Mouse (Mus musculus) heart, embryonic 13.5 days (tissue): Measurements from ENCODE around the gene Rnf169. TPM values are rescaled to one million over a fixed set of nuclear protein-coding genes. Genes with fewer than 3 reads are reported as not detected.
"Not testable (repeated sequence)": the region's sequence is repeated elsewhere in the genome, so short reads cannot be mapped to it uniquely, and the experiment has no call there.

Experiments used
- ATAC-seq: fragments of 200-750 bp; cut with Nextera tagmentation; 2 replicates; pipeline ENCODE4 v1.8.0; 2017; ENCODE audit warnings: moderate TSS enrichment; ENCODE audit not compliant: insufficient number of reproducible peaks, low FRiP score, low TSS enrichment; ENCODE audit errors: extremely low read depth
- H3K27ac ChIP-seq: fragments of 300-500 bp; sonication (generic); replicated peaks from 2 replicates; pipeline ENCODE4 v1.5.1; 2015; ENCODE audit warnings: moderate library complexity, mild to moderate bottlenecking, inconsistent platforms
- H3K27me3 ChIP-seq: fragments of 300-500 bp; sonication (generic); replicated peaks from 2 replicates; pipeline ENCODE4 v1.6.1; 2015; ENCODE audit warnings: mild to moderate bottlenecking, inconsistent platforms
- H3K36me3 ChIP-seq: fragments of 300-500 bp; sonication (generic); 2 replicates; pipeline ENCODE4 v1.6.1; 2015; ENCODE audit warnings: mild to moderate bottlenecking, inconsistent platforms
- H3K4me1 ChIP-seq: fragments of 300-500 bp; sonication (generic); 2 replicates; pipeline ENCODE4 v1.6.1; 2015; ENCODE audit warnings: inconsistent platforms
- H3K4me2 ChIP-seq: fragments of 300-500 bp; sonication (generic); 2 replicates; pipeline ENCODE4 v1.6.1; 2015; ENCODE audit warnings: inconsistent platforms, mild to moderate bottlenecking, moderate library complexity
- H3K4me3 ChIP-seq: fragments of 300-500 bp; sonication (generic); 2 replicates; pipeline ENCODE4 v1.5.1; 2015; ENCODE audit warnings: moderate library complexity, mild to moderate bottlenecking, inconsistent platforms
- H3K9ac ChIP-seq: fragments of 300-500 bp; sonication (generic); 2 replicates; pipeline ENCODE4 v1.6.1; 2015; ENCODE audit warnings: inconsistent platforms, mild to moderate bottlenecking, moderate library complexity
- H3K9me3 ChIP-seq: fragments of 300-500 bp; sonication (generic); 2 replicates; pipeline ENCODE4 v1.6.1; 2016; ENCODE audit warnings: inconsistent platforms
- WGBS: fragments of 180-500 bp; shearing (Covaris S2); methylation state at CpG from one replicate; pipeline ENCODE4 v1.1.7; 2015; ENCODE audit warnings: mixed read lengths; 5-methylcytosine and 5-hydroxymethylcytosine counted together
- polyA plus RNA-seq: library from polyadenylated mRNA; unstranded; fragments of >200 nt; fragmentation: Nextera tagmentation; extraction: Ambion mirVana; gene quantifications from 2 replicates; pipeline ENCODE4 v1.2.1, GENCODE M21; 2015

Rnf169 gene
- polyA plus RNA-seq, 1 experiment from 2014 or later, result 2.7 TPM

GRCm38 (mm10) chr7:99962536-99963236 lies 17.6 kb downstream of the Rnf169 start:
- Histone ChIP-seq H3K36me3 (no peaks in the 10 kb centered on the region), H3K27ac (peak overlapping the region; percentile 16; the same call in 1 of the 2 replicates), H3K9ac (no peak overlapping the region), H3K27me3 (no peaks in the 10 kb centered on the region), H3K4me3 (no peak overlapping the region), H3K9me3 (no peaks in the 10 kb centered on the region), H3K4me1 (peaks cover 58% of the 10 kb centered on the region), H3K4me2 (no peak overlapping the region)
- WGBS, result 57% methylated on average over 8 of the region's 8 CpGs
- ATAC-seq, result no peak

- Histone ChIP-seq H3K9me3 (no peaks in the 10 kb centered on the region), H3K4me3 (no peak overlapping the region), H3K27ac (no peak overlapping the region), H3K4me1 (peaks cover 53% of the 10 kb centered on the region), H3K9ac (no peak overlapping the region), H3K27me3 (no peaks in the 10 kb centered on the region), H3K4me2 (no peak overlapping the region), H3K36me3 (peaks cover 4% of the 10 kb centered on the region; the same call in 1 of the 2 replicates)
- WGBS, result 76% methylated on average over 2 of the region's 2 CpGs
- ATAC-seq, result no peak; the same call in 1 of the 2 replicates
Measured at GRCm38 (mm10) chr7:99961518-99961917, 18.7 kb downstream of the Rnf169 start.

- H3K27me3 ChIP-seq, H3K4me2 ChIP-seq, H3K36me3 ChIP-seq, H3K27ac ChIP-seq, ATAC-seq, H3K4me3 ChIP-seq, H3K9me3 ChIP-seq, H3K9ac ChIP-seq: not testable (repeated sequence)
- H3K4me1 ChIP-seq, result peaks cover 43% of the 10 kb centered on the region
- WGBS, result 59% methylated on average over 2 of the region's 2 CpGs
Measured at GRCm38 (mm10) chr7:99960571-99960970, 19.7 kb downstream of the Rnf169 start.

- H3K4me2 ChIP-seq, result no peak overlapping the region
- no peaks in the 10 kb centered on the region for H3K27me3 ChIP-seq
- H3K9me3 ChIP-seq, result no peaks in the 10 kb centered on the region
- H3K9ac ChIP-seq, result no peak overlapping the region
- 80% methylated on average over 12 of the region's 12 CpGs for WGBS
- no peak overlapping the region for H3K27ac ChIP-seq
- H3K4me1 ChIP-seq, result peaks cover 31% of the 10 kb centered on the region
- peaks cover 10% of the 10 kb centered on the region for H3K36me3 ChIP-seq
- no peak for ATAC-seq
- H3K4me3 ChIP-seq, result no peak overlapping the region
Measured at GRCm38 (mm10) chr7:99957226-99957965, 22.9 kb downstream of the Rnf169 start.

- Histone ChIP-seq H3K9ac (no peak overlapping the region), H3K27ac (no peak overlapping the region), H3K36me3 (peaks cover 18% of the 10 kb centered on the region), H3K27me3 (no peaks in the 10 kb centered on the region), H3K4me2 (no peak overlapping the region), H3K4me1 (peaks cover 20% of the 10 kb centered on the region), H3K4me3 (no peak overlapping the region), H3K9me3 (no peaks in the 10 kb centered on the region)
- no peak for ATAC-seq
- WGBS, result 94% methylated on average over 7 of the region's 7 CpGs
Measured at GRCm38 (mm10) chr7:99956095-99956494, 24.2 kb downstream of the Rnf169 start.

- Histone ChIP-seq H3K4me2 (no peak overlapping the region), H3K9me3 (no peaks in the 10 kb centered on the region), H3K27ac (no peak overlapping the region), H3K27me3 (no peaks in the 10 kb centered on the region), H3K4me1 (peaks cover 20% of the 10 kb centered on the region), H3K36me3 (peaks cover 30% of the 10 kb centered on the region), H3K9ac (no peak overlapping the region), H3K4me3 (no peak overlapping the region)
- 94% methylated on average over 8 of the region's 8 CpGs for WGBS
- no peak for ATAC-seq
Measured at GRCm38 (mm10) chr7:99954212-99954611, 26.0 kb downstream of the Rnf169 start.

- no peak overlapping the region for H3K4me2 ChIP-seq
- H3K36me3 ChIP-seq, result peaks cover 37% of the 10 kb centered on the region
- no peaks in the 10 kb centered on the region for H3K9me3 ChIP-seq
- peak overlapping the region; percentile 33; the same call in 1 of the 2 replicates for H3K9ac ChIP-seq
- no peaks in the 10 kb centered on the region for H3K27me3 ChIP-seq
- H3K4me3 ChIP-seq, result no peak overlapping the region
- WGBS, result 76% methylated on average over 6 of the region's 6 CpGs
- peaks cover 20% of the 10 kb centered on the region for H3K4me1 ChIP-seq
- peak overlapping the region; percentile 32; the same call in 1 of the 2 replicates for H3K27ac ChIP-seq
- ATAC-seq, result no peak
Measured at GRCm38 (mm10) chr7:99953442-99954098, 26.7 kb downstream of the Rnf169 start.

- Histone ChIP-seq H3K9me3 (0 out of 2 replicates have a peak, but pooled peaks cover 8% of the 10 kb centered on the region), H3K9ac (no peak overlapping the region), H3K4me1 (no peaks in the 10 kb centered on the region), H3K27ac (no peak overlapping the region), H3K4me2 (no peak overlapping the region), H3K27me3 (no peaks in the 10 kb centered on the region), H3K4me3 (no peak overlapping the region), H3K36me3 (peaks cover 85% of the 10 kb centered on the region)
- no peak for ATAC-seq
- WGBS, result 72% methylated on average over 9 of the region's 9 CpGs
Measured at GRCm38 (mm10) chr7:99947329-99947728, 32.9 kb downstream of the Rnf169 start.

GRCm38 (mm10) chr7:99946356-99946755 lies 33.9 kb downstream of the Rnf169 start:
- 83% methylated on average over 4 of the region's 4 CpGs for WGBS
- Histone ChIP-seq H3K27me3 (no peaks in the 10 kb centered on the region), H3K9ac (no peak overlapping the region), H3K9me3 (0 out of 2 replicates have a peak, but pooled peaks cover 8% of the 10 kb centered on the region), H3K4me2 (no peak overlapping the region), H3K27ac (no peak overlapping the region), H3K36me3 (peaks cover 85% of the 10 kb centered on the region), H3K4me1 (no peaks in the 10 kb centered on the region), H3K4me3 (no peak overlapping the region)
- ATAC-seq, result no peak

GRCm38 (mm10) chr7:99945939-99946338 lies 34.3 kb downstream of the Rnf169 start:
- no peak for ATAC-seq
- Histone ChIP-seq H3K9me3 (0 out of 2 replicates have a peak, but pooled peaks cover 8% of the 10 kb centered on the region), H3K4me1 (no peaks in the 10 kb centered on the region), H3K27ac (no peak overlapping the region), H3K4me3 (no peak overlapping the region), H3K27me3 (no peaks in the 10 kb centered on the region), H3K36me3 (peaks cover 89% of the 10 kb centered on the region), H3K4me2 (no peak overlapping the region), H3K9ac (no peak overlapping the region)
- WGBS, result 90% methylated on average over 3 of the region's 3 CpGs

- not testable (repeated sequence) for H3K4me2 ChIP-seq, ATAC-seq, H3K4me1 ChIP-seq, H3K9ac ChIP-seq, H3K27me3 ChIP-seq, H3K27ac ChIP-seq, H3K9me3 ChIP-seq, H3K4me3 ChIP-seq
- WGBS, result 95% methylated on average over 22 of the region's 22 CpGs
- peaks cover 95% of the 10 kb centered on the region for H3K36me3 ChIP-seq
Measured at GRCm38 (mm10) chr7:99945012-99945411, 35.2 kb downstream of the Rnf169 start.
